Mouse (Mus musculus) thymus, postnatal 10 days (tissue): ENCODE data around the gene Scamp3.

Source experiments
- DNase-seq, 2 experiments: peaks; one replicate each; pipeline ENCODE4 v3.0.0; 2021; ENCODE audit warnings: low spot score in 2 of 2

Scamp3 gene

DNA sequence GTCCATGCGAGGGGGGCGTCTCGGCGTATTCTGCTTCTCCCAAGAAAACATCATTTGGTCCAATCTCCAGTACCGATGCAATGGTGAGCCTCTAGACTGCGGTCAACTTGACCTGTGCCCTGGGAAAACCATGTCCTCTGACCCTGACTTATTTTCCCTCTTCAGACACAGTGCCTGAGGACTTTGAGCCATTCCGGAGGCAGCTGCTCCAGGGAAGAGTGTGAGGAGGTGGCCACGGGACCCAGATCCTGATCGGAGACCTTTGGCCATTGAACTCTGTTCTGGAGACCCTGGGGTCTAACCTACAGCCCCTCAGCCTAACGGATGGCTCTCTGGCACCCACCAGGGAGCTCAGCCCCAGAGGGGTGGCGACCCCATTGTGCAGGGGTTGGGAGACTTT, 49.1 kb downstream of the Scamp3 start:
- no peak for DNase-seq

DNA sequence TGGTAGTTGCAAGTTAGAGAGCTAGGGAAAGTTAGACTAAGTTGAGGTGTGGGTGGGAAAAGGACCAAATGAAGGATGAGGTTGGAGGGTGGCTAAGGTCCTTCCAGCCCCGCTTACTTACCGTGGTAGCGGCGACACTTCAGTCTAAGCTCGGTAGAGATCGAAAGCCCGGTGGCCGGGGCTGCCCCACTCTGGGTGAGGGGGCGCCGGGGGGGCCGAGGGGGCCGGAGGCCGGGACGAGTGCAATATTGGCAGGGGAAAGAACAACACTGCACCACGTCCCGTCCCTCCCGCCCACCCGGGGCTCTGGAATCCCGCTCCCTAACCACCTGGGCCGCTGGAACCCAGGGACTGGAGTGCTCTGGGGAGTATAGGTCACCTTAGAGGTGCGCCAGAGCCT, 49.6 kb downstream of the Scamp3 start, which contains the start of gene Mtx1:
Gene Mtx1, minus strand, starts transcription at position 189 of the 400 bp plus-strand sequence.
- no peak for DNase-seq

DNA sequence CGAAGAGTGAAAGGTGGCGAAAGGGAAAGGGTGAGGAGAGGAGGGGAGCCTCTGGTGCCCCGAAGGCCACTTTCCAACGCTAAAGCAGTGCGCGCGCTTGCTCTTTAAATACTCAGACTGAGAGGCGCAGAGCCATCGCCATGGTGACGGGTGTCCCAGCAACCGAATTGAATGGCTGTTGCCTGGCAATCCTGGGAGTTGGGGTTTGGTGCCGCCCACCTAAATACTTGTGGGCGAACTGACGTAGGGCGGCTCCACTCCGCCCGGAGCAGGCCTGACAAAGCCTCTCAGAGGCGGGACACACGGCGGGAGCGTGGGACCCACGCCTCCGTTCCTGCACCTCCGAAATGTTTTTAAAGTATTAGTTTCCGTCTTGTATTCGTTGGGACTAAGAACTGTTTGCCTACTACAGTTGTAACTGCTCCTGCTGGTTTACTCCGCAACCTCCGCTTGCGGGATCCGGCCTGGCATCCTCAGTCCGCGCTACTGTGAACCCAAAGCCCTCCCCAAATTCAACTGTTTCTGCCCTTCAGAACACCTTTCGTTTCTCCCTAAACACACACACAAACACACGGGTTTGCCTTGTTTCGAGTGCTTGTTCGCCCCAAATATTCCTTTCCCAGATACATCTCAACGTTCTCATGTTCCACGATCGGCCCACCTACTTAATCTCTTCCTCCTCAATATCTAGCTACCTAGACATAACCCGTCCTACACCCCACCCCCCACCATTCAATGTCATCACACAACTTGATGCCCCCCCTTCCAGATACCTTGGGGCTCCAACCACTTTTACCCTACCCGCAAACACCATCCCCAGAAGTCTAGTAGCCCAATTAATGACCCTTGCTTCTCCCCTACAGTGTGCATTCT, 50.3 kb downstream of the Scamp3 start:
- DNase-seq = peak; percentile 16 to 23

DNA sequence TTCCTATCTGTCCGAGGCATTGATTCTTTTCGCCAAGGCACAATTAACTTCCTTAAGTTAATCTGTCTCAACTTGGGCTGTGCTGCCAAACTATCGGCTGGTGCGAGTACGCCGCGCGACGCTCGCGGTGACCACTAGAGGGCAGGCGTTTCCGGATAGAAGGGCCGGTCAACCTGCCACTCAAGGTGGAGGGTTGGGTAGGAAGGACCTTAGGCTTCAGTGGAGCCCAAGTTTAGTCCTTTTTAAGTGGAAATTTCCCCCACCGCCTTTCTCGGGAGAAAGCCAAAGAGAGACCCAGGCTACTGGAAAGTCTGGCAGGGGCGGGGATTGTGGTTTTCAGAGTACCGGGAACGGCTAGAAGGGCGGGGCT, 50.9 kb downstream of the Scamp3 start:
- DNase-seq = peak; percentile 66 to 91

DNA sequence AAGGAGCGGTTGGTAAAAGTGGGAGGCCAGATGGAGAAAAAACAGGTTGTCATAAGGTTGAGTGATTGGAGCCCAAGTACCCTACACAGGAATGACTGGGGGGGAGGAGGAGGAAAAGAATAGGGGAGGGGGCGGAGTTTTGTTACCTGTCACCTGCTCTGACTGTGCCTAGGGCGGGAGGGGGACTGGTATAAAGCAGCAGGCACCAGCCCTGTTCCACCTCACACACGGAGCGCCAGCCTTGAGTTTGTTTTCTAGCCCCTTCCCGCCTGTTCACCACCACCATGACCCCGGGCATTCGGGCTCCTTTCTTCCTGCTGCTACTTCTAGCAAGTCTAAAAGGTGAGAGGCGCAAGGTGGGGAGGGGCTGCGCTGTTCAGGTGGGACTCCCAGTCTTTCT, 51.6 kb downstream of the Scamp3 start, which contains the start of gene Muc1:
Gene Muc1, plus strand, starts transcription at position 222 of the 400 bp plus-strand sequence.
- DNase-seq = no peak

DNA sequence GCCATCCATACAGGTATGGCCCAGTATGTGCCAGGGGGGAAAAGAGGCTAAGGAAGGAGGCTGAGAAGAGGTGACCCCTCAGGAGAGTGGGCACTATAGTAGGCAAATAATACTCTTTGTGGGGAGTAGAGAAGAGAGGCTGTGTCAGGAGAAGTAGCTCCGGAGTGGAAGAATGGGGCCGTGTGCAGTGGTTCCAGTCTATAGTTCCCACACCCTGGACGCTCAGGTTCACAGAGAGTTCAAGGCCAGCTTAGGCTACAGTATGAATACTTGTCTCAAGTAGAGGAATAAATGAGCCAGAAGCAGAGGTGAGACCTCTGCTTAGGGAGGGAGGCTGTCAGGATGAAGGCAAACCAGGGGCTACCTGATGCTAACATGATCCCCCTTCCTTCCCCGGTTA, 52.0 kb downstream of the Scamp3 start:
- DNase-seq = no peak

DNA sequence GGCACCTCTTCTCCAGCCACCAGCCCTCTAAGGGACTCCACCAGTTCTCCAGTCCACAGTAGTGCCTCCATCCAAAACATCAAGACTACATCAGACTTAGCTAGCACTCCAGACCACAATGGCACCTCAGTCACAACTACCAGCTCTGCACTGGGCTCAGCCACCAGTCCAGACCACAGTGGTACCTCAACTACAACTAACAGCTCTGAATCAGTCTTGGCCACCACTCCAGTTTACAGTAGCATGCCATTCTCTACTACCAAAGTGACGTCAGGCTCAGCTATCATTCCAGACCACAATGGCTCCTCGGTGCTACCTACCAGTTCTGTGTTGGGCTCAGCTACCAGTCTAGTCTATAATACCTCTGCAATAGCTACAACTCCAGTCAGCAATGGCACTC, 53.3 kb downstream of the Scamp3 start:
- DNase-seq = no peak

DNA sequence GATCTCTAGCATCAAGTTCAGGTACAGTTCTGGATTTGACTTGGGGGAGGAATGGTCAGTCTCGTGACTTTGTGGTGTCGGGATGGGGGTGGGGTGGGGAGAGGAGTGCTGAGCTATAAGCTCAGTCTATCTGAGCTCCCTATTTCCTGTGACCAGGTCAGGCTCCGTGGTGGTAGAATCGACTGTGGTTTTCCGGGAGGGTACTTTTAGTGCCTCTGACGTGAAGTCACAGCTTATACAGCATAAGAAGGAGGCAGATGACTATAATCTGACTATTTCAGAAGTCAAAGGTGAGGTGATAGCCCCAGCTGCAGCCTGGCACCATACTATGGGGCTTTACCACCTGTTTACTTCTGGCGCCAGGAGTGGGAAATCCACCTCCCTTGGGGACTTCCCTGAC, 54.1 kb downstream of the Scamp3 start:
- no peak for DNase-seq

DNA sequence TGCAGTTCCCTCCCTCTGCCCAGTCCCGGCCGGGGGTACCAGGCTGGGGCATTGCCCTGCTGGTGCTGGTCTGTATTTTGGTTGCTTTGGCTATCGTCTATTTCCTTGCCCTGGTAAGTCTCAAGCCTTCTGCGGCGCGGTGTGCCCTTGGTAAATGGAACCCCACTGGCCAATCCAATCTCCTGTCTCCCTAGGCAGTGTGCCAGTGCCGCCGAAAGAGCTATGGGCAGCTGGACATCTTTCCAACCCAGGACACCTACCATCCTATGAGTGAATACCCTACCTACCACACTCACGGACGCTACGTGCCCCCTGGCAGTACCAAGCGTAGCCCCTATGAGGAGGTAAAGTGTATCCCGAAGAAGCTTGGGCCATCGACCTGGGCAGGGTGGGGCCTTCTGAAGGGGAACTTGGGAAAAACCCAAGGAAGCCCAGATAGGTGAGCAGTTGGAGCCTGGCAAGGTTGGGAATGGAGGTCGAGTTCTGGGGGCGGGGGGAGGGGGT, 54.6 kb downstream of the Scamp3 start:
- DNase-seq = no peak
